Mouse (Mus musculus): Measurements from ENCODE around the gene Bard1. TPM values are rescaled to one million over a fixed set of nuclear protein-coding genes. Genes with fewer than 3 reads are reported as not detected.

Gene Bard1
- polyA plus RNA-seq, 1 experiment, result 0.35 TPM

- peak overlapping the region; percentile 99 for H3K4me3 ChIP-seq (replicated peaks)
- H3K9me3 ChIP-seq (ENCODE audit: control insufficient read depth, low read length), result no peaks in the 10 kb centered on the region
- H3K4me1 ChIP-seq (ENCODE audit: control insufficient read depth), result peaks cover 71% of the 10 kb centered on the region
- peaks cover 46% of the 10 kb centered on the region for H3K36me3 ChIP-seq (ENCODE audit: control insufficient read depth)
- TF ChIP-seq GATA1 (IDR thresholded peaks at IDR 0.05; ENCODE audit: low read length) (no peak), TAL1 (IDR thresholded peaks at IDR 0.05; ENCODE audit: low read length) (no peak)
- no peaks in the 10 kb centered on the region for H3K27me3 ChIP-seq (ENCODE audit: control insufficient read depth)
Measured at GRCm38 (mm10) chr1:71101369-71101970, 1.5 kb downstream of the Bard1 start.

GRCm38 (mm10) chr1:71100591-71101368 lies 2.2 kb downstream of the Bard1 start:
- TF ChIP-seq GATA1 (IDR thresholded peaks at IDR 0.05; ENCODE audit: low read length) (no peak), TAL1 (IDR thresholded peaks at IDR 0.05; ENCODE audit: low read length) (no peak)
- Histone ChIP-seq H3K36me3 (ENCODE audit: control insufficient read depth) (peaks cover 53% of the 10 kb centered on the region), H3K4me1 (ENCODE audit: control insufficient read depth) (peaks cover 71% of the 10 kb centered on the region), H3K9me3 (ENCODE audit: control insufficient read depth, low read length) (no peaks in the 10 kb centered on the region), H3K27me3 (ENCODE audit: control insufficient read depth) (no peaks in the 10 kb centered on the region), H3K4me3 (replicated peaks) (peak overlapping the region; percentile 99)

- peaks cover 71% of the 10 kb centered on the region for H3K4me1 ChIP-seq (ENCODE audit: control insufficient read depth)
Measured at GRCm38 (mm10) chr1:71099945-71100515, 2.9 kb downstream of the Bard1 start.

GRCm38 (mm10) chr1:71096031-71096430 lies 6.9 kb downstream of the Bard1 start:
- TF ChIP-seq GATA1 (IDR thresholded peaks at IDR 0.05; ENCODE audit: low read length) (no peak), TAL1 (IDR thresholded peaks at IDR 0.05; ENCODE audit: low read length) (no peak)
- no peak overlapping the region for H3K4me3 ChIP-seq (replicated peaks)
- H3K36me3 ChIP-seq (ENCODE audit: control insufficient read depth), result peaks cover 83% of the 10 kb centered on the region
- H3K27me3 ChIP-seq (ENCODE audit: control insufficient read depth), result no peaks in the 10 kb centered on the region
- H3K9me3 ChIP-seq (ENCODE audit: control insufficient read depth, low read length), result no peaks in the 10 kb centered on the region
- peaks cover 78% of the 10 kb centered on the region for H3K4me1 ChIP-seq (ENCODE audit: control insufficient read depth)

More at GRCm38 (mm10) chr1:71099945-71100515, 2.9 kb downstream of the Bard1 start:
- peaks cover 60% of the 10 kb centered on the region for H3K36me3 ChIP-seq (ENCODE audit: control insufficient read depth)
- no peaks in the 10 kb centered on the region for H3K9me3 ChIP-seq (ENCODE audit: control insufficient read depth, low read length)
- H3K27me3 ChIP-seq (ENCODE audit: control insufficient read depth), result no peaks in the 10 kb centered on the region
- no peak for TF ChIP-seq TAL1 (IDR thresholded peaks at IDR 0.05; ENCODE audit: low read length)
- peak; percentile 26; the same call in 1 of the 2 replicates for TF ChIP-seq GATA1 (IDR thresholded peaks at IDR 0.05; ENCODE audit: low read length)
- peak overlapping the region; percentile 99 for H3K4me3 ChIP-seq (replicated peaks)

- H3K4me3 ChIP-seq (replicated peaks), result no peak overlapping the region
- no peaks in the 10 kb centered on the region for H3K9me3 ChIP-seq (ENCODE audit: control insufficient read depth, low read length)
- H3K4me1 ChIP-seq (ENCODE audit: control insufficient read depth), result peaks cover 72% of the 10 kb centered on the region
- H3K27me3 ChIP-seq (ENCODE audit: control insufficient read depth), result no peaks in the 10 kb centered on the region
- TF ChIP-seq GATA1 (IDR thresholded peaks at IDR 0.05; ENCODE audit: low read length), result no peak
- H3K36me3 ChIP-seq (ENCODE audit: control insufficient read depth), result peaks cover 82% of the 10 kb centered on the region
Measured at GRCm38 (mm10) chr1:71095211-71095805, 7.6 kb downstream of the Bard1 start.

GRCm38 (mm10) chr1:71075651-71076050 lies 27.3 kb downstream of the Bard1 start:
- TF ChIP-seq TAL1 (IDR thresholded peaks at IDR 0.05; ENCODE audit: low read length), result no peak
- TF ChIP-seq GATA1 (IDR thresholded peaks at IDR 0.05; ENCODE audit: low read length), result no peak
- Histone ChIP-seq H3K4me1 (ENCODE audit: control insufficient read depth) (peaks cover 21% of the 10 kb centered on the region), H3K36me3 (ENCODE audit: control insufficient read depth) (peaks cover 76% of the 10 kb centered on the region), H3K4me3 (replicated peaks) (no peak overlapping the region), H3K27me3 (ENCODE audit: control insufficient read depth) (no peaks in the 10 kb centered on the region), H3K9me3 (ENCODE audit: control insufficient read depth, low read length) (no peaks in the 10 kb centered on the region)

- no peak overlapping the region for H3K4me3 ChIP-seq (replicated peaks)
- H3K27me3 ChIP-seq (ENCODE audit: control insufficient read depth), result no peaks in the 10 kb centered on the region
- peaks cover 33% of the 10 kb centered on the region for H3K4me1 ChIP-seq (ENCODE audit: control insufficient read depth)
- peaks cover 94% of the 10 kb centered on the region for H3K36me3 ChIP-seq (ENCODE audit: control insufficient read depth)
- no peaks in the 10 kb centered on the region for H3K9me3 ChIP-seq (ENCODE audit: control insufficient read depth, low read length)
- no peak; the same call in 2 of the 3 replicates for TF ChIP-seq TAL1 (IDR thresholded peaks at IDR 0.05; ENCODE audit: low read length)
- TF ChIP-seq GATA1 (IDR thresholded peaks at IDR 0.05; ENCODE audit: low read length), result no peak
Measured at GRCm38 (mm10) chr1:71070771-71071170, 32.2 kb downstream of the Bard1 start.

- TF ChIP-seq TAL1 (IDR thresholded peaks at IDR 0.05; ENCODE audit: low read length) (no peak), GATA1 (IDR thresholded peaks at IDR 0.05; ENCODE audit: low read length) (no peak)
- Histone ChIP-seq H3K27me3 (ENCODE audit: control insufficient read depth) (no peaks in the 10 kb centered on the region), H3K4me1 (ENCODE audit: control insufficient read depth) (peaks cover 32% of the 10 kb centered on the region), H3K36me3 (ENCODE audit: control insufficient read depth) (peaks cover 94% of the 10 kb centered on the region), H3K9me3 (ENCODE audit: control insufficient read depth, low read length) (no peaks in the 10 kb centered on the region), H3K4me3 (replicated peaks) (no peak overlapping the region)
Measured at GRCm38 (mm10) chr1:71068728-71069304, 34.1 kb downstream of the Bard1 start.

All from erythroblast, embryonic 14.5 days (primary cell).